Mouse (Mus musculus) right cerebral cortex, postnatal 14 days (tissue): ENCODE data around the gene Cwc25.
A peak's percentile ranks its signal among the peaks of the same experiment; 100 is the strongest.
"Not testable (repeated sequence)": the region's sequence is repeated elsewhere in the genome, so short reads cannot be mapped to it uniquely, and the experiment has no call there.

Source experiments
- DNase-seq: peaks from one replicate; pipeline ENCODE4 v3.0.0; 2022

Cwc25 gene

DNA sequence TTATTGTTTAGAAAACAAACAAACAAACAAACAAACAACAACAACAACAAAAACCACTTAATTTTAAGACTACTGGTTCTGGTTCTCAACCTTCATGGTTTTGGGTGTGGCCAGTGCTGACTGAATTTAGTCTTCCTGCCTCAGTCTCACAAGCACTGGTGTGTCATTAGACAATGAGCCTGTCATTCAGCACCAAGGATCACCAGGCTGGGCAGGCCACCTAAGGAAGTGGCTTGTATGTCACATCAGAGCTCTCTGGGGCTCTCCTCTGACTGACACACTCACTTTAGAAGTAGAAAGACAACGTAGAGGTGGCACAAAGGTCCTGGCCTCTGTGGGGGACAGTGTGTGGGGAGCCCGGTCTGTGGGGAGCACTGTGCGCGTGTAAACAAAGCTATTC is 47.3 kb downstream of the Cwc25 start:
- DNase-seq: no peak

- DNase-seq: no peak
Observed at GRCm38 (mm10) chr11:97718281-97718860, 48.0 kb downstream of the Cwc25 start.

DNA sequence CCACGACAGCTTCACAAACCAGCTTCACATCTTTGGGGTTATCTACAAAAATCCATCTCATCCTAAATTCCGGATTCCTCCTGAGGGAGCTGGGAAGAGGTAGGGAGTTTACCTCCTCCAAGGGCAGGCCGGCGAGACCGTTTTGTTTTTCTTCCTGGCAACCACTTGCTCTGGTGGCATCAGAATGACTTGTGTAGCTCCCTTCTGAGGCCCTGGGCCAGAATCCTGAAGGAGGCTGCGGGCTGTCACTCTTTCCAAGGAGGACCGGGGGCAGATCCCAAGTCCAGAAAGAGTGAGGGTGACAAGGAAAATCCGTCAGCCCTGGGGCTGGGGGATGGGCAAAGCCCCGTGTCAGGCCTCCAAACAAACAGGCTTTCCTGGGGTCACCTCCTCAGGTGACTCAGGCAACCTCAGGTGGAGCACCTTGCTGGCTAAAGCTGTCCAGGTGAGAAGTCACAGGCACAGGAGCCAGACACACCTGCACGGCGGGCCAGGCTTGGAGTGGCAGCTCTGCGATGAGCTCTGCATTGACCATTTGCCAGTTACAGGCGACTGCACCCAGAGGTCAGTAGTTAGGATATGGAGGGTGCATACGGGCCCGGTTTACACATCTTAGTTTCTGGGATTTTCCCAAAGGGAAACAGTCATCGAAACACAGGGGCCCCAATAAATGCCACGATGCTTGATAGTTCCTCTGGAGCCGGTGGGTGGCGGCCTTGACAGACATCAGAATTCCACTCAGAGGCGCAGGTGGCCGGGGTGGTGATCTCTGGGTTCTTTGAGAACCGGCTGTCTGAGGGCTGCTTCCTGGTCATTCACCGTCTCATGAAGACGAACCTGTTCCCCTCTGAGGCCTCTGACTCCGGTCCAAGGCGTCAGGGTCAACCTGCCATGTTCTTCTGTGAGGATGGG is 48.7 kb downstream of the Cwc25 start:
- no peak for DNase-seq

- DNase-seq: no peak
Observed at GRCm38 (mm10) chr11:97716021-97716420, 50.3 kb downstream of the Cwc25 start.

DNA sequence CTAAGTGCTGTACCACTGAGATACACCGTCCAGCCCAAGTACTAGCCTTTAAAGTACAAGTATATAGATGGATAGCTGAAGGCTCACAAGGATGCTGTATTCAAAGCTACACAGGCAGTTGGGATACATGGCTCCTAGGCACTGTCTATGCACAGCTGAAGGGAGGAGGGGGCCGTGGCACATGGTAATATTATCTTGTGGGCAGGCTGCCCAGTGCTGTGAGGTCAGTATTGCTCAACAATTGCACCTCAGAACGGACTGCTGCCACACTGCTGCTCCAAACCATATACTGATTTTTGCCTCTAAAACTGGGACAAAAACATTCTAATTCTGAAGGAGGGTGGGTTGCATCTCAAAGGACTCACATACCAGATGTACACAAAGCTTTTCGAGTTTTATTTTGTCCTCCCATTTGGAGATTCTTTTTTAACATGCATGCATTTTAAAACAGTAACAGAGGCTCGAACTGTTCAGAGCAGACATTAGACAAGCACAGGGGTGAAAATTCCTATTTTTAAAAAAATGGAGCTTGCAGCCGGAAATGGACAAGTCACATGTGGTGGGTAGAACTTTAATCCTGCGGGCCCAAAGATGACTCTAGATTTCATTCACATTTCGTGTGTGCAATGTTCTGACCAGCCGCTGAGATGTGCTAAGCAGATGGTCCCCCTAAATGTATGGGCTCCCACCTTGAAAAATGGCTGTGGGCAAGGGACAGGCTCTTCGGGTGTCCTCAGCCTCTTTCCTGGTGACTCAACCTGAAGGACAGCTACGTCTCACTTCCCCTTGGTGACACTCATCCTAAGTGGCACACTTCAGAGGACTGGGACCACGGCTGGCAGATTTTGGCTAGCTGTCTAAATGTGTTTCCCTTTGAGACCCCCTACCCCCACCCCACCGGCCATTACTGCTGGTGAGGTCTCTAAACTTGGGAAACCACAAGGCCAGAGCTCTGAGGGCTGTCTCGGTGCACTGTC is 51.3 kb downstream of the Cwc25 start:
- DNase-seq: no peak

- no peak for DNase-seq
Observed at GRCm38 (mm10) chr11:97714356-97714755, 52.0 kb downstream of the Cwc25 start.

DNA sequence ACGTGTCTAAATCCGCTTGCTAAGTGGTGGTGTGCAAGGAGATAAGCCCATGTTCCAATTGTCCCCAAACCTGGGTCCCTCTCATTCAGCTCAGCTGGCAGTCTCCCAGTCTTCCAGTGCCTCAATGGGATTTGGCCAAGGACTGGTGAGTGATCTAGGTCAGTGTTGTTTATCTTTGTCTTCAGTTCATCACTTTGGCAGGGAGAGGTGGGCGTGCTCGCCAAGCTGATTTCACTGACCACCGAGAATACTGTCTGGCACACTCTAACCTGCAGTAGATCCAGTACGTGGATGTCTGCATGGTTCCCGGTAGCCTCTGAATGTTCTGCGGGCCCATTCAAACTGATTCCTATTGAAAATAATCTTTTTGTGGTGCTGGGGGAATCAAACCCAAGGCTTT is 52.5 kb downstream of the Cwc25 start:
- no peak for DNase-seq

DNA sequence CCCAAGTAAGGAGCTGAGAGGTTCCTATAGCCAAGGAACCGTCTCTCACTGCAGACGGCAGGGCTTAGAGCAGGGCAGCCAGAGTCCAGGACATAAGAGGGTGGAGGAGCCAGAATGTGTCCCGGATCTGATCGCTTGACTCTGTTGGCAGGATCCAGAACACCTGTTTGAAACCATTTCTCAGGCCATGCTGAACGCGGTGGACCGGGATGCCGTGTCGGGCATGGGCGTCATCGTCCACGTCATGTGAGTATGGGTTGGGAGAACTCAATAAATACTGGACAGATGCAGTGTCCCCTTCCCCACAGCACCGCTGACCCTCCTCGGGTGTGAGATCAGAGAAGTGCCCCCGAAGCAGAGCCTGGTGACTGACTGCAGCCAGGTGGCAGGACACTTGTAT is 54.1 kb downstream of the Cwc25 start:
- no peak for DNase-seq

DNA sequence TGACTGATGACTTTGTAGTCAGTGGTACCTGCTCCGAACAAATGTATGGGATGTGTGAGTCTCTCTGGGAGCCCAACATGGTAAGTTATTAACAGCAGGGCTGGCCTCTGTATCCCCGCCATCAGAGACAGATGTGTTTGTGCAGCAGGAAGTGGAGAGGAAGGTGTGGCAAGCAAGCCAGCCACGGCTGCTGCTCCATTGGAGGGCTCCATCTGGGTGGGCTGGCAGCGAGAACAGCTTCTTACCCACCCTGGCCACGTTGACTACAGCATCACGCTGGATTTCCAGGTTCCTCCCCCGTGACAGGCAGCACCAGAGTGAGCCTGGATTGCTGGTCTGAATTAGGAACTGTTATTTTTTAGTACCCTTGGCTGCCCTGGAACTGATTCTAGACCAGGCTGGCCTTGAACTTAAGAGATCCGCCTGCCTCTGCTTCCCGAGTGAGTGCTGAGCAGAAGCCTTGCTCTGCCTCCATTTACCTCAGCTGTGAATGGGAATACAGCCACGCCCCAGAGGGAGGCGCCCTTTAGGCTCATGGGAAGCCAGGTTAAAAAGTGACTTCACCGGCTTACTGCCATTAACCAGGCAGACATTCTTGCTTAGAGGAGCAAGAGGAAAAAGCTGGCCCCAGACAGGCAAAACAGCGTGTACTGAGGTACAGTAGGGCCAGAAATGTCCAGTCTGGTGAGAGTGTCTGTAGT is 55.0 kb downstream of the Cwc25 start:
- DNase-seq: no peak

GRCm38 (mm10) chr11:97710067-97710466 is 56.3 kb downstream of the Cwc25 start:
- DNase-seq: not testable (repeated sequence)

DNA sequence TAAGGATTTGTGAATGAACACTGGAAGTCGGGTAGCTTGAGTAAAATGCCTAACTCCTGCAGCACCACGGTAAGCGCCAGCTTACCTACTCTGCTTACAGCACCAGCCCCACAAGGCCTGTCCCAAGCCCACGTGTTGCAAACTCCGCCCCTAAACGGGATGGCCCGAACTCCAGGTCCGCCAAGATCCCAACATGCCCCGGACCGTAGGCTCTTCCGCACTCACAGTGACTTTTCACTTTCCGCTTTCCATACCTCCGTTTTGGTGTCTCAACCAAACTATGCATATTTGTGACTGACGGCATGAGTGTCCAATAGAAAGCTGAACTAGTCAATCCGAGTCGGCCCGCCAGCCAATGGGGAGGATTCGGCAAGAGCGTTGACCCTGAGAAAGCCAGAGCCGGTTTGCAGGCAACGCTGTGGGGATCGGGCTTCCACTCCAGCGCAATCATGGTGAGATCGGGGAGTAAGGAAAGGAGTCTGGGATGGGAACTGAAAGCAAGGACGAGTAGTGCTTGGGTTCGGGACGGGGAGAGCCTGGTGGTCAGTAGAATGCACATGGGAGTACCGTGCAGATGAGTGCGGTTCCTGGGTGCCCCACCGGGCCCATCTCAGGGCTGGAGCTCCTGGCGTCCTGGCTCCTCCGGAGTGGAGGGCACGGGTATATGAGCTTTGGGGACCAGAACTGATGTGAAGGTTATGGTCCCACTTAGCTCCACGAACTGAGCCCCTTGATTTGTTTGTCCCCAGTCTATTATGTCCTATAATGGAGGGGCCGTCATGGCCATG is 63.1 kb downstream of the Cwc25 start, which contains the start of gene Psmb3:
Gene Psmb3 (plus strand): TSS at position 361 of the 788 bp plus-strand sequence.
- peak; percentile 99 for DNase-seq

DNA sequence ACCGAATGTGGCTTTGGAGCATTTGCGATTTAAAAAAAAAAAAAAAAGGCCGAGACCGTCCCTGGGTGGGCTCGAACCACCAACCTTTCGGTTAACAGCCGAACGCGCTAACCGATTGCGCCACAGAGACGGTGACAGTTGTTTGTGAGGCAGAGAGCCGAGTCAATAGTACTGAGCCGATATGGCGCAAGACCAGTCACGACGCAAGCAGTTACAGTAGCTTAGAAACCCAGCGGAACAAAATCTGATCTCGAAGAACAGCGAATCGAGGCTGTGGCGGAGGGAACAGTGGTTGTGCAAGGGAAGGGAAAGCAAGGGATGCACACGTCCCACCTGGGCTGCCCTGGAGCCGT is 64.0 kb downstream of the Cwc25 start:
- DNase-seq: peak; percentile 83

DNA sequence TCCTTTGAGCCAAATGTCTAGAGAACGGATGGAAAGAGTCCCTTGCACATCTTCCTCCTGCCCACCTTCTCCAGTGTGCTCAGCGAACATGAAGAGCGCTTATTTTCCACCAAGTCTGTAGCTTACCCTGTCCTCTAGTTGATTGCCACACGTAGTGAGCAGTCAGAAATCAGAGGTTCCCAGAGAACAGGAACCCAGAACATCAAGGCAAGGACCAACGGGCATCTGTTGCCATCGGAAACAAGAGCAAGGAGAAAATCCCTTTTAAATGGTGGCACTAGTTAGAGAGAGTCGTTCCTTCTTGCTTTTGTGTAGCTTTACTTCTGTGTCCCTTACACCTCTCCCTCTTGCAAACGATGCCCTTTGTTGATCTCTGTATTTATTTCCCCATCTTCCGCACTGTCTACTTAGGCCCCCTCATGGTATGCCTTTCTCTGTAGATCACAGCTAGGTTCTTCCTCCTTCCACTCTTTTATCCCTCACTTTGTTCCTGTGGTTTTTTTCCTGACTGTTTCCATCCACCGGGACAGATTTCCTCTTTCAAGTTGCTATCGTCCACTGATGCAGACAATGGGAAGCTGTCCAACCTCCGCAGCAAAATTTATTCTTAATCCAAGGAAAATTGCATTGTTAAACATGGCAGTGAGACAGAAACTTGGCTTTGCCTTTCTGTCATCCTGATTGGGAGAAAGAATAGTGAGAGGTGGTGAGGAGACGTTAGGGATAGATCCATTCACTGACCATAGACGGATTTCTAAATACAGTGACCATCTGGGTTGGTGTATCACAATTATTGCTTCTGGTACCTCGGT is 64.6 kb downstream of the Cwc25 start:
- DNase-seq: no peak

DNA sequence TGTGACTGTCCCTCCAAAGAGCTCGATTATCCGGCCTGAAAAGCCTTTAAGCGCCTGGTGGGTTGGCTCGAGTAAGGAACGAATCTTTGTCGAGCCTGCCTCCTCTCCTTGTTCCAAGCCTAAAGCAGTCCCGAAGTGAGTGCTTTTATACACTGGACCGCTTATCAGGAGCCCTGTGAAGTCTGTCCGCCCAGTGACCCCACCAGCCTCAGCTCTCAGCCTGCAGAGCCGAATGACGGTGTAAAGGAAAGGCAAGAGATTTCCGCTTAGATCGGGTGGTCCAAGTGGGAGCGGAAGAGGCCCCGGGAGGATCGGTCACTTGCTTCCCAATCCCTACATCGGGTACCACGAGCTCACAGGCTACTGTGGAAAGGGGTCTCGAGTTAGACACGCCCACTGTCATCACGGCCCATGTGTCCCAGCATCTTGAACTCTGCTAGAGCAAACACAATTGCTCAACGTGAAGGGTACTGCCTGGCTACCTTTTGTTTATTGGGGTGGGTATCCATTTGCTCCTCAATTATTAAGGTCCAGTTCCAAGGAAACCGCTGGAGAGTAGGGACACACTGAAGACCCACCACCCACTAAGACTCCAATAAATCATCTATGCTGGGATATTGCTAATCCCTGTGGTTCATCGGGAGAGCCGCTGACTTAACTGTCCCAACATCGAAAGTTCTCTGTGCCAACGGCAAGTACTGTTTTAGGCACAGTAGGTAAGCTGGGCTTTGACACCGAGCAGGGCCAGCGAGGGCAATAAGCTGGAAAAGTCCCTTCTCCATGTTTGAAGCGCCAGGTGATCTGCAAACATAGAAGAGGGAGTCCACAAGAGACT is 65.4 kb downstream of the Cwc25 start:
- DNase-seq: no peak

- DNase-seq: peak; percentile 78
Observed at GRCm38 (mm10) chr11:97700003-97700745, 66.2 kb downstream of the Cwc25 start, which contains the start of gene Pcgf2. Gene Pcgf2 (minus strand): TSS chr11:97700497.

GRCm38 (mm10) chr11:97699626-97700002 is 66.7 kb downstream of the Cwc25 start:
- peak; percentile 85 for DNase-seq

- DNase-seq: peak; percentile 73
Observed at GRCm38 (mm10) chr11:97698741-97699611, 67.4 kb downstream of the Cwc25 start.
